Mouse (Mus musculus): ENCODE data around the gene Col19a1. TPM values are rescaled to one million over a fixed set of nuclear protein-coding genes. Genes with fewer than 3 reads are reported as not detected.

Col19a1 gene
- total RNA-seq, 2 experiments from 2014 or later = 0.10 TPM; not detected in 1

GRCm38 (mm10) chr1:24470633-24471032 lies 116.6 kb downstream of the Col19a1 start:
- DNase-seq = no peak
- intact Hi-C loops (cut with DNase I) = no loop called here

GRCm38 (mm10) chr1:24461305-24461887 lies 125.9 kb downstream of the Col19a1 start:
- DNase-seq = no peak
- intact Hi-C loops (cut with DNase I) = no loop called here

GRCm38 (mm10) chr1:24458015-24458414 lies 129.3 kb downstream of the Col19a1 start:
- intact Hi-C loops (cut with DNase I) = no loop called here
- DNase-seq = no peak

GRCm38 (mm10) chr1:24452572-24453269 lies 134.6 kb downstream of the Col19a1 start:
- intact Hi-C loops (cut with DNase I) = no loop called here
- no peak for DNase-seq

- peak; percentile 18 to 45 for DNase-seq
Measured at GRCm38 (mm10) chr1:24452159-24452558, 135.1 kb downstream of the Col19a1 start.

GRCm38 (mm10) chr1:24437425-24437824 lies 149.8 kb downstream of the Col19a1 start:
- intact Hi-C loops (cut with DNase I) = no loop called here

More at GRCm38 (mm10) chr1:24452159-24452558, 135.1 kb downstream of the Col19a1 start:
- intact Hi-C loops (cut with DNase I) = no loop called here

GRCm38 (mm10) chr1:24428306-24428705 lies 159.0 kb downstream of the Col19a1 start:
- intact Hi-C loops (cut with DNase I) = no loop called here
- DNase-seq = no peak

More at GRCm38 (mm10) chr1:24437425-24437824, 149.8 kb downstream of the Col19a1 start:
- no peak for DNase-seq

GRCm38 (mm10) chr1:24378125-24378821 lies 209.0 kb downstream of the Col19a1 start:
- peak; percentile 24 to 53 for DNase-seq
- intact Hi-C loops (cut with DNase I) = loop anchor here (2.0 to 10.0 kb wide), 2 partner anchors 255 to 337 kb away; no protein-coding TSS in a partner anchor

- DNase-seq = peak in 1 of 2 experiments; percentile 14
- intact Hi-C loops (cut with DNase I) = loop anchor here (10.0 kb wide), 1 partner anchor 340 kb away; no protein-coding TSS in a partner anchor
Measured at GRCm38 (mm10) chr1:24374902-24375301, 212.4 kb downstream of the Col19a1 start.

GRCm38 (mm10) chr1:24373671-24374070 lies 213.6 kb downstream of the Col19a1 start:
- intact Hi-C loops (cut with DNase I) = loop anchor here (10.0 kb wide), 1 partner anchor 341 kb away; no protein-coding TSS in a partner anchor
- no peak for DNase-seq

- intact Hi-C loops (cut with DNase I) = loop anchor here (10.0 kb wide), 1 partner anchor 342 kb away; no protein-coding TSS in a partner anchor
- DNase-seq = no peak
Measured at GRCm38 (mm10) chr1:24372471-24373258, 214.6 kb downstream of the Col19a1 start.

- intact Hi-C loops (cut with DNase I) = loop anchor here (5.0 kb wide), 1 partner anchor 1249 kb away; no protein-coding TSS in a partner anchor
- DNase-seq = peak; percentile 40 to 46
Measured at GRCm38 (mm10) chr1:24367570-24368517, 219.4 kb downstream of the Col19a1 start.

- intact Hi-C loops (cut with DNase I) = loop anchor here (5.0 kb wide), 1 partner anchor 1253 kb away; no protein-coding TSS in a partner anchor
- DNase-seq = no peak
Measured at GRCm38 (mm10) chr1:24364775-24365174, 222.5 kb downstream of the Col19a1 start.

GRCm38 (mm10) chr1:24361990-24362635 lies 225.2 kb downstream of the Col19a1 start:
- intact Hi-C loops (cut with DNase I) = no loop called here
- DNase-seq = no peak

GRCm38 (mm10) chr1:24349462-24350217 lies 237.6 kb downstream of the Col19a1 start:
- no peak for DNase-seq
- intact Hi-C loops (cut with DNase I) = no loop called here

GRCm38 (mm10) chr1:24347621-24348160 lies 239.6 kb downstream of the Col19a1 start:
- intact Hi-C loops (cut with DNase I) = no loop called here
- no peak for DNase-seq

- DNase-seq = no peak
- intact Hi-C loops (cut with DNase I) = no loop called here
Measured at GRCm38 (mm10) chr1:24337556-24338275, 249.6 kb downstream of the Col19a1 start.
